Mouse (Mus musculus): ENCODE measurements around the gene Ripk4.

DNA sequence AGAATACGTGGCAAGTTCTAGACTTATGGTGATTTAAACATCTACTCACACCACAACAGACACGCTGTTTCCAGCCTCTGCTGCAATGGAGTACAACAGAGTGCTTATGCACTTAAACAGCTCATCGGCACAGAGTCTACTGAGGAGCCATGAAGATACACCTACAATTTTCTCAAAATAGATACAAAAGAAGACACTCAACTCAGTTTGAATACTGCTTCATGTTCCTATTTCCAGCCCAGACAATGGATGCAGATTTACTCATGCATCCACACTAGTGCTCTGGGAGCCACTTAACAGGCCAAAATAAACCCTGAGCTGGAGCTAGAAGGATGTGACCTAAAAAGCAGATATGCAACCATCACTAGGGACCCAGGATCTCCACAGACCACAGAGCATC is 45.3 kb upstream of the Ripk4 start:
- TF ChIP-seq CTCF (IDR thresholded peaks at IDR 0.05; ENCODE audit: low read depth): no peak
- TF ChIP-seq EP300 (IDR thresholded peaks at IDR 0.05; ENCODE audit: low read depth): no peak
